Mouse (Mus musculus) hindlimb bud, embryonic 11.5 days (tissue): ENCODE measurements at regions not wholly inside any gene's neighbourhood (a gene's known extent, or its start where the extent isn't known, plus 50 kb on each side); places are given as distances from the start of the nearest gene placed in this dataset.

Experiments
- DNase-seq: peaks from one replicate; pipeline ENCODE4 v3.0.0-alpha.2; 2012; ENCODE audit warnings: low read depth, low spot score; ENCODE audit errors: extremely low spot score

- no peak for DNase-seq
These were observed 68.1 kb upstream of the Map4k3 start for GRCm38 (mm10) chr17:80796386-80796785.

DNA sequence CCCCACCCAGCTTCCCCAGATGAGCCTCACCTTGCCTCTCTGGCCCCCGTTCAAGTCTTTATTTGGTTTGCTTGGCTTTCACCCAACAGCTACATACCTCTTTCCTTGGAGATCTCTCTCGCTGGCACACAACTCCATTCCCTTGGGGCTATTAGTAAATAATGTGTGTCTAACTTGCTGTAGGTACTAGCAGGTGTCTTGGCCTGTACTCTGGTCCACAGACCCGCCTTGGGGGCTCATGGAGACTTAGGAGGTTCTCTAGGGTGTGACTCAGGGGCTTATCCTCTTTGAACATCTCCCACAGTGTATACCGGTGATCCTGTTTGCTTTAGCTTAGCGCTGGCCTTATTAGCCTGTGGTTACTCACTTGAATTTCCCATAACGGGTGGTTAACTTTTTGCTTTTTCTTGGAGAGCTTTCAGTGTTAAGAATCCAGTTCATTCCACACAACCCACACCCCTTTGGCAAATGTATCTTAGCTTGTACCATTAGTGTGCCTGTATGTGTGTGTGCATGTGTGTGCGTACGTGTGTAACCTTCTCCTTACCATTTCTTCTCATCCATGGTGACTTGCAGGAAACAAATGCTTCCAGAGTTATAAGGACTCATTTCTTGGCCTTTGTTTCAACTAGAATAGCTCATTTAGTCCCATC lies 67.3 kb upstream of the Map4k3 start:
- no peak for DNase-seq

DNA sequence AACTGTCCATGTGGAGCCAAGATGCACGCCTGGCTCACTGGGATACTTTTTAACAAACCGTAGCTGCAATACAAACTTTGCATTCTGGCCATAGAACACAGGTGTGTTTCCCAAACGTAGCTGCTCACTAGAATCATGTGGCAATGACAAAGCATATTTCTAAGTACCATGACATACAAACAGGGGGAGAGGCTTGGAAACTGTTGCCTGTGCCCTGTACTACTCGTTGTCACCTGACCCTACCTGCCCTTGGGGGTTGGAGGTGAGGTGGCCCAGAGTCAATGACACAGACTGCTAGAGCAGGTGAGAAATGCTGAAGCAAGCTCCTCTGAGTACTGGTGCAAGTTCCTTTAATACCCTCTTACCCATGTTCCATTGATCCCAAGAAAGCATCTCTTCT lies 64.3 kb upstream of the Map4k3 start:
- DNase-seq: no peak

DNA sequence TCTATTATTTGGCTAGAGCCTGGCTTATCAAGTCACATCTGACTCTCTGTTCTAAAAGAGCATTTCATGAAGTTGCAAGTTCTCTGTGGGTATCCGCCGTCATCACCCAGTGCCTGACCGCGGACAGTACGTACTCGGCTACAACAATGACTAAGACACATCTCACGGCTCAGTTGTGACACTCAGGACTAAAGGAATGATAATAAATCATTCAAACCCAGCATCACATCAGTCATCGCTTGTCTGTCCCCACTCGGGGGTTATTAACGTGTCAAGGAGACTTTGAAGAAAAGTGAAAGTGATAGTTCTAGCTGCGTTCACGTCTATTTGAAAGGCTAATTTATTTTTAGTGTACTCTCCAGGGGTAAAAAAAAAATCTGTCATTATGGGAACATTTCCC lies 61.4 kb upstream of the Map4k3 start:
- no peak for DNase-seq

DNA sequence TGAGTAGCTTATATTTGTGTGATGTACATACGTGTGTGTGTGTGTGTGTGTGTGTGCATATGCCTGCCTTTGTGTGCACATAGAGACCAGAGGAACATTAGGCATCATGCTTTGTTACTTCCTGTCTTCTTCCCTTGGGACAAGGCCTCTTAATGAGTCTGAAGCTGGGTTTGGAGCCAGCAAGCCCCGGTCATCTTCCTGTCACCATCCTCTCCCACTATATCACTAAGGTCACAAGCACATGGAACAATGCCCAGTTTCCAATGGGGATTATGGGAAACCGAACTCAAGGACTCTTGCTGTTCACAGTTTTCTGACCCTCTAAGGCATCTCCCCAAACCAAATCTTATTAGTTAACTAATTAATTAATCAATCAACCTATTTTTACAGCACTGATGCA lies 60.7 kb upstream of the Map4k3 start:
- no peak for DNase-seq

GRCm38 (mm10) chr17:80786858-80787257 lies 58.6 kb upstream of the Map4k3 start:
- no peak for DNase-seq

DNA sequence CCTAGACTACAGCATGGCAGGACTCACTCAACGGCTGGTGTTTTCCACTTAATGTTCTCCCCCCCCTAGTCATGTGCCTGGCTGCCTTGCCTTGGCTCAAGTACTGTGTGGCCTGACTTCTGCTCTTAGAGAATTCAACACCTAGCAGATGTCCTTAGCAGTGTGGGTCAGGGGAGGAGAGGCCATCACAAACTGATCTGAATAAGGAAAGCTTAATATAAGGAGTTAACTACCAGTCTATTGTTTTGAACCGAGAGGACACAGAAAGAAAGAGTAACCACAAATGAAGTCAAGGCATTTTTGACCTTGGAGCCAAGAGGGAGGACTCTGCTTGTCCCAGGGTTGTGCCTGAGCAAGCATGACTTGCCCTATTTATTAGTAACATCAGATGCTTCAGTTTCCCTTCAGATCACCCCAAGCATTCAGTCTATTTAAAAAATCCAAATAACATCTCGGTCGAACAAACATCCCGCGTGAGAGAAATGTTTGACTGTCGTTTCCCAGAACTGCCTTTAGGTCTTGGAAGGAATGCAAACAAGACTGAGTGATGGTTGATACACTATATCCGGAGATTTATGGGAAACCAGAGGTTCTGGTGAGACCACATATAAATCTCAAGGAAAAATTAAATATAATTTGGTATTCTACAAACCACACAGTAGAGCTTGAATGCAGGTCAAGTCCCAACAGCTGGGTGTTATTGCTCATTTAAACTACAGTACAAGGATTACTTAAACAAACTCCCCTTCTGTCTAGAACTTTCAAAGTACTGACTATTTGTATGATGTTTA lies 58.0 kb upstream of the Map4k3 start:
- no peak for DNase-seq

DNA sequence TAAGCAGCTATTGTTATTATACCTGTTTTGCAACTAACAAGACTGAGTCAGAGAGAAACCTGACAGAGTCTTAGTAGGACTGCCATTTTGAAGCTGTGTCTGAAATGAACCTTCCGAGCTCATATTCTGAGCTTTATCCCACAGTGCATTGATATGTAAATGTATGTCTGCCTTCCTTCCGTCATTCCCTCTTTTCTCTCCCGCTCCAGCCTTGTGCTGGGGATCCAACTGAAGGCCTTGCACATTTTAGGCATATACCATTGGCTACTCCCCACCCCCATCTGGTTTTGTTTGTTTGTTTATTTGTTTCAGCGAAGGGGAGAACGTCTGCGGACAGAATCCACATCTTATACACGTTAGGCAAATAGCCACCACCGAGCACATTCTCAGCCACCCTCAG lies 57.2 kb upstream of the Map4k3 start:
- no peak for DNase-seq

GRCm38 (mm10) chr17:80785049-80785448 lies 56.8 kb upstream of the Map4k3 start:
- no peak for DNase-seq

- no peak for DNase-seq
These were observed 53.9 kb upstream of the Map4k3 start for GRCm38 (mm10) chr17:80782233-80782632.

DNA sequence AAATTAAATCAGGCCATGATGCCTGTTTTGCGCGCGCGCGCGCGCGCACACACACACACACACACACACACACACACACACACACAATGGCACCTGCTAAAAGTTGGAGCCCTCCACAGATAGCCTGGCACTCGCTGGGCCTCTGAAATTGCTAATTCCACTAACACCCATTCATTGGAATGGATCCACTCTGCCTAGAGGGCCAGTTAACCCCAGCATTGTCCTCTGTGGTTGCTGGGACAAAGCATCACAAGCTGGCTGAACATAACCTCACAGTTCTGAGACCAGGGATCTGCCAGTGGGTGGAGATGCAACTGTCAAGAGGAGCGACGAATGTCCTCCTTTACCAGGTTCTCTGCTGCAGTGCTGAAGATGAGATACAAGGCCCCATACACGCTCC lies 53.3 kb upstream of the Map4k3 start:
- DNase-seq: no peak

- no peak for DNase-seq
These were observed 52.0 kb upstream of the Map4k3 start for GRCm38 (mm10) chr17:80780303-80780702.

- DNase-seq: no peak
These were observed 51.5 kb upstream of the Map4k3 start for GRCm38 (mm10) chr17:80779782-80780181.
